Mouse (Mus musculus): Measurements from ENCODE around the gene Rmdn3. TPM values are rescaled to one million over a fixed set of nuclear protein-coding genes. Genes with fewer than 3 reads are reported as not detected.

Gene Rmdn3
- total RNA-seq, 4 experiments from 2014 or later: 3.2 to 6.7 (median 4.8) TPM

DNA sequence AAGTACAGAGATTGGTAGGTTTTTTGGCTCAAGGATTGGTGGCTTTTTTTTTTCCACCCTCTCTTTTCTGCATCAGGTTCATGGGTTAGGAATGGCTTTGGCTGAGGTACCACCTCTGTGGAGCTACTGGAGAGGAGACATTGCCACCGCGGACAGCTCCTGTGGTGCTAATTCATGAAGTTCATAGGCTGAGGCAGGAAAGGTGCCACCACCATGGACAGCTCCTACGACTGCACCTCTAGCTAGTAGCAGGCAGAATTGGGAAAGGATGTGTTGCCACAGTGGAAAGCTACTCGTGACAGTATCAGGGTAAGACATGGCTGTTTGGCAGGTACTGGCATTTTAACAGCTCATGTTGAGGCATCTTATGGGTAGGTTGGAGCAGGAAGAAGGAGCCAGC, 48.3 kb downstream of the Rmdn3 start:
- no peak for DNase-seq (ENCODE audit: low spot score in 2 of 2)

DNA sequence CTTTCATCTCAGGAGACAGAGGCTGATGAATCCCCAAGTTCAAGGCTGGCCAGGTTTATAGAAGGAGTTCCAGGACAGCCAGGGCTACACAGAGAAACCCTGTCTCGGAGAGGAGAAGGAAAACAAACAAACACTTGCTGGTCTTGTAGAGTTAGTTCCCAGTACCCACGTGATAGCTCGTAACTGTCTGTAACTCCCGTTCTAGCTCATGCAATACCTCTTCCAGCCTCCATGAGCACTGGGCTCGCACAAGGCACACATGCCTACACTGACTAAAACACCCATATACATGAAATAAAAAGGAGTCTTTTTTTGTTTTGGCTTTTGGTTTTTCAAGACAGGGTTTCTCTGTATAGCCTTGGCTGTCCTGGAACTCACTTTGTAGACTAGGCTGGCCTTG, 50.3 kb downstream of the Rmdn3 start:
- no peak for DNase-seq (ENCODE audit: low spot score in 2 of 2)

DNA sequence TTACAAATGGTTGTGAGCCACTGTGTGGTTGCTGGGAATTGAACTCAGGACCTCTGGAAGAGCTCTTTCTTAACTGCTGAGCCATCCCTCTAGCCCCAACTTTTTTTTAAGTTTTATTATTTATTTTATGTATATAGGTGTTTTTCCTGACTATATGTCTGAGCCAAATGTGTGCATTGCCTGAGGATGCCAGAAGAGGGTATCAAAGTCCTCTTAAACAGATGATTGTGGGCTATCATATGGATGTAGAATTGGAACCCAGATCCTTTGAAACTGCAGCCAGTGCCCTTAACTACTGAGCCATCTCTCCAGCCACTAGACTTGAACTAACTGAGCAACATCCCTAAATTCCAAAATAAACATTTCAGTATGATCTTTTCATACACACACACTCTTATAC, 55.3 kb downstream of the Rmdn3 start:
- DNase-seq (ENCODE audit: low spot score in 2 of 2): no peak

Other genes starting within 250 kb of the Rmdn3 start
- 1 to 10 TPM; 1.0 to 2.3 (median 1.9) TPM for gene Chst14, start 230.5 kb downstream of the Rmdn3 start, total RNA-seq (2022)
- gene Ccdc32, start 127.6 kb downstream of the Rmdn3 start, total RNA-seq (2022): 1 to 10 TPM; 2.9 to 5.4 (median 4.2) TPM
- gene Rpusd2, start 122.2 kb downstream of the Rmdn3 start, total RNA-seq (2022): 1 to 10 TPM; 2.7 to 3.5 (median 3.3) TPM
- gene Knl1, start 109.9 kb downstream of the Rmdn3 start, total RNA-seq (2022): under 1 TPM in 3 of 4 experiments, not detected in 1; 0.07 to 0.36 (median 0.29) TPM
- 1 to 10 TPM in 3 of 4 experiments, under 1 TPM in 1; 0.74 to 1.8 (median 1.2) TPM for gene Rad51, start 44.2 kb downstream of the Rmdn3 start, total RNA-seq (2022)
- gene Gchfr, start 10.7 kb upstream of the Rmdn3 start, total RNA-seq (2022): not detected
- gene Gm14137, start 17.5 kb upstream of the Rmdn3 start, total RNA-seq (2022): not detected
- 10 to 100 TPM in 3 of 4 experiments, 1 to 10 TPM in 1; 9.1 to 15.3 (median 11.8) TPM for gene Zfyve19, start 51.6 kb upstream of the Rmdn3 start, total RNA-seq (2022)
- gene Dnajc17, start 51.8 kb upstream of the Rmdn3 start, total RNA-seq (2022): 1 to 10 TPM; 7.5 to 8.5 (median 8.0) TPM
- gene Ppp1r14d, start 72.9 kb upstream of the Rmdn3 start, total RNA-seq (2022): not detected
- gene Spint1, start 80.3 kb upstream of the Rmdn3 start, total RNA-seq (2022): under 1 TPM in 1 of 4 experiments, not detected in 3; 0.13 TPM
- gene Rhov, start 114.2 kb upstream of the Rmdn3 start, total RNA-seq (2022): not detected
- 10 to 100 TPM; 10.8 to 12.5 (median 11.5) TPM for gene Vps18, start 131.7 kb upstream of the Rmdn3 start, total RNA-seq (2022)
- gene Dll4, start 168.8 kb upstream of the Rmdn3 start, total RNA-seq (2022): 1 to 10 TPM; 3.3 to 5.8 (median 3.9) TPM
- gene Chac1, start 194.2 kb upstream of the Rmdn3 start, total RNA-seq (2022): 100 to 1,000 TPM in 1 of 4 experiments, 10 to 100 TPM in 3; 59.1 to 158 (median 73.1) TPM